Mouse (Mus musculus) testis, postnatal 14 days (tissue): ENCODE measurements around the gene Klra10.
"Not testable (repeated sequence)": the region's sequence is repeated elsewhere in the genome, so short reads cannot be mapped to it uniquely, and the experiment has no call there.

Experiments used
- DNase-seq: peaks from one replicate; pipeline ENCODE4 v3.0.0; 2021; ENCODE audit warnings: low spot score

Klra10 gene

DNA sequence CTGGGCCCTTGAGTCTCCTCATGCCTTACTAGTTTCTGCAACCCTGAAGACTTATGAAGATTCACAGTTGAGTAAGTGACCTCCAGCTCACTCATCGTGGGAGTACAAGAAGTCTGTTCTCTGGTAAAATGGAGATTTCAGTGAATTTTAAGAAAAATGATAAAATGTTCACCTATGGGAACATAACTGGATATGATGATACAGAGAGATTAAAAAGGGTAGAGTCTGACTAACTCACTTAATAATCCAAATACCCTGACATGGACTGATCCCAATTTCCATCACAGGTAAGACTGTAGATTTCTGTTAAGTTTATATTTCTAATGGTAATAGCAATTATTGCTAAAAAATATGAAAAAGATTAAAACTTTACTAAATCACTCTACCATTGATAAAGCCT lies at the start of gene Klra10:
Gene Klra10 (minus strand): TSS at position 101 of the 400 bp plus-strand sequence.
- not testable (repeated sequence) for DNase-seq

DNA sequence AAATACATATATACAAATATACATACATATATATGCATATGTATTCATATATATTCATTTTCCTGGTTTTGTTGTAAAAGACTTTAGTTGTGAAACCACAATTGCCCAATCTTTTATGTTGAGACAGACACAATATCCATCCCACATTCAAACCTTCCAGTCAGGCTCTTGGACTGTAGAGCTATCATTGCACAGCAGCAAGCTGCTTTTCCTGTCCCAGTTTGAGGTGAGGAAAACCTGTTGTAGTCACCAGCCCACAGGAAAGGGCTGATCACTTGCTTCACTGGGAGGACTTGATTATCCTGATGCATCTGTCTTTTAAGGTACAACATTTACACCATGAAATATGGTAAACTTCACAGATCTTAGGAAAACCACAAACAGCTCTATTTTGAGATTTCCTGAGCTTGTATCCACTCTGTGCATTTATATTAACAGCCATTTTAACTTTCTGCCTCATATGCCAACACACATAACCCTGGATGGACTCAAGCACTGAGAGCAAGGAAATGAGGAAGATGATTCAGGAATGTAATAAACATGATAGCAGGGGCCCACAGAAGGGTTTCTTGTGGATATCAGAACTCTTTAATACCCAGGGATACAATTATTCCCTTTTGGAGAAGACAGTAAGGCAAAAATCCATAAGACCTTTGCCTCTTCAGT lies 6.4 kb upstream of the Klra10 start:
- no peak for DNase-seq

DNA sequence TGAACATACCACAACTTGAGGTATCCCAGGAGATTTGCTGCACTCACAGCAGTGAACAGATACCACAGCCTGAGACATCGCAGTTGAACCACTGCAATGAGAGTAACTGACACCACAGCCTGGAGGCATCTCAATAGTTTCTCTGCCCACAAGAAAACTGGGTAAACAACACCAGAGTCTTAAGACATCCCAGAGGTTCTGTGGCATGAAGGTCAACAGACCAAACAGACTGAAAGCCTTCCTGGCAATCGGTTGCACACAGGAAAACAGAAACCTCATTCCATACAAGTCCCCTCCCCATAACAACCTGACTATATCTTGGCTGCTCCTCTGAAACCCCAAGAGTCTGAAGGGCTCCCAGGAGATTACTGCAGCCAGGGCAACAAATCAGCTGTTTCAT lies 26.4 kb downstream of the Klra10 start:
- no peak for DNase-seq

DNA sequence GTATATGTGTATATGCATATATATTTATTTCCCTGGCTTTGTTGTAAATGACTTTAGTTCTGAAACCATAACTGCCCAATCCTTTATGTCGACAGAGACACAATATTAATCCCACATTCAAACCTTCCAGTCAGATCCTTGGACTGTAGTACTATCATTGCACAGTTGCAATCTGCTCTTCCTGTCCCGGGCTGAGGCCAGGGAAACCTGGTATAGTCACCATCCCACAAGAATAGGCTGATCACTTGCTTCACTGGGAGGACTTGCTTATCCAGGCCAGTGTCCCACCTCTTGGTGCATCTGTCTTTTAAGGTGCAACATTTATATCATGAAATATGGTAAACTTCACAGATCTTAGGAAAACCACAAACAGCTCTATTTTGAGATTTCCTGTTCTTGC lies 44.2 kb downstream of the Klra10 start:
- DNase-seq: no peak

DNA sequence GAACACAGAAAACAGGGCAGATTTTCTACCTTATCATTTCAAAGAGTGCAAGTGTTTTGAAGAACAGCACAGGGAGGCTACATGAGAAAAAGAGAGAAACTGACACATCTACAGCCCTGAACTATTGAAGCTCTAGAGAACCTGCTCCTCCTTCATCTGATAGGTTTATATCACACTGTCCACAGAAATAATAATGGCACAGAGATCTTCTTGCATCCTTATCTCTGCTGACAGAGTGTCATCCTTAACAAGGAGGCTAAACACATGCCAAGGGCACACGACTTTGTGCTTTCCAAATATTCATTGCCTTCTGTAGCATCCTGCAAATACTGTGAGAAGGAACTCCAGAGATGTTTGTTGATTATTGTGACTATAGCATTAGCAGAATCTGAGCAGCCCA lies 45.1 kb downstream of the Klra10 start:
- DNase-seq: no peak

DNA sequence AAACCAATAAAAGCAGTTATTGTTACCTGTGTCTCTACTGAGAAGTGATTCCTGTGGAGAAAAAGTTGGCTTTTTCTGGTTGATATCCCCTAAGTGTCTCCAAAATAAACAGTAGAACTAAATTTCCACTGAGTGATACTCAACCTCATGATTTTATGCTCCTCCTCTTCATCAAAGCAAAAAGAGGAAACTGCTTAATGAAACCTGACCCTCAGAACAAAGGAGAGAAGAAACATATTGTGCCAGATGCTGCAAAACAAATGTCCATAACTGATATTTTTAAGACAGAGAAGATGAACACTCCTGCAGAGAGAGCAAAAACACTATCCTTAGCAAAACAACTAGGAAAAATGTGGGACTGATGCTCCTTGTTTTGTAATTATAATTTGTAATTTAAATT lies 48.5 kb downstream of the Klra10 start, which contains the start of gene Klra7:
Gene Klra7 (minus strand): TSS at position 101 of the 400 bp plus-strand sequence.
- DNase-seq: no peak
